Mouse (Mus musculus) left cerebral cortex, postnatal 10 days (tissue): ENCODE measurements around the gene Galnt16. TPM values are rescaled to one million over a fixed set of nuclear protein-coding genes. Genes with fewer than 3 reads are reported as not detected.
A peak's percentile ranks its signal among the peaks of the same experiment; 100 is the strongest.

Source experiments
- DNase-seq, 2 experiments: peaks; one replicate each; pipeline ENCODE4 v3.0.0; 2021 to 2022; ENCODE audit warnings: low spot score in 2 of 2, mixed read lengths in 1 of 2; ENCODE audit errors: extremely low spot score in 1 of 2
- intact Hi-C: fragments of 180-260 bp; cut with DNase I; formaldehyde crosslinking; loops from one replicate; pipeline ENCODE4 v1.15.1; 2025
- total RNA-seq, 2 experiments: library from RNA; stranded (reverse); gene quantifications; 2 replicates each; pipeline ENCODE4 v1.2.3; 2021

Galnt16 gene
- total RNA-seq, 2 experiments from 2014 or later = 54.7 to 61.1 TPM

DNA sequence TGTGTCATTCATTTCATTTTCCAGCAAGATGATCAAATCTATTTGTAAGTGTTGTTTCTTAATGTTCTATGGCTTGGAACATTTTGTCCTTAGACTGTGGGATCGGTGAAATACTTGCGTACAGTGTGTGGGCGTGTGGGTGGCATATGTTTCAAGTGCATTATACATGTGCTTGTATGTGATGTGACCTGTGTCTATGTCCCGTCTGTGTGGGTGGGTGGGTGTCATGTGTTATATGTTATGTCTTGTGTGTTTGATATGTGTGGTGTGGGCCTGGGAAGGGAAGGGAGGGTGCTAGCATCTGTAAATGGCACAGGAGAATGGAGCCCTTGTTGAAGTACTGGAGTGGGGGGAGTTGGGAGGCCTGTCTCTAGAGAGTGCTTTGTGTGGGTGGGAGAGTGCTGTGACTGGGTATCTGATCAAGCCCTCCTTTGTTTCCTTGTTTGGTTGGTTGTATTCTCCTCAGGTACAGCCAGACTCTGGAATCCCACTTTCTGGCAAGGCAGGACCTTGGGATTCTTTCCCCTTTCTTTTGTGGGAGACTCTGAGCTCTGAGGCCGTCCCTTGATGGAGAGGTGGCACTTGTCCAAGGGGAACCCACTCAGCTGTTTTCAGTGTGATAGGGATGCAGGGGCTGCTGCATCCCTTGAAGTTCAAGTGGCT is 9.8 kb downstream of the Galnt16 start:
- no peak for DNase-seq
- intact Hi-C loops = no loop called here

DNA sequence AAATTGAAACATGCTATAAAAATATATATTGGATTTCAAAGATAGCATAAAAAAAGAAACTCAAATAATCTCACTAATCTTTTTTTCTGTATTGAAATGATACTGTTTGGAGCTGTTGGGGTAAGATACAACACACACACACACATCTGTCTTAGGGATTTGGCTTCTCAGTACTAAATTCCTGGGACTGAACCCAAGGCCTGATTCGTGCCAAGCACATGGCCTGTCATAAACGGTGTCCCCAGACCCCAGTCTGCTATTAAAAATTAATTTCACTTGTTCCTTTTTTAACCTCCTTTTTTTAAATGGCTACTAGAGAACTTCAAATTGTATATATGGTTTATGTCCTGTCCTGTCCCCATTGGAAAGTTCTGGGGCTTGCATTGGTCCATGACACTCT is 12.0 kb downstream of the Galnt16 start:
- intact Hi-C loops = no loop called here
- DNase-seq = no peak

DNA sequence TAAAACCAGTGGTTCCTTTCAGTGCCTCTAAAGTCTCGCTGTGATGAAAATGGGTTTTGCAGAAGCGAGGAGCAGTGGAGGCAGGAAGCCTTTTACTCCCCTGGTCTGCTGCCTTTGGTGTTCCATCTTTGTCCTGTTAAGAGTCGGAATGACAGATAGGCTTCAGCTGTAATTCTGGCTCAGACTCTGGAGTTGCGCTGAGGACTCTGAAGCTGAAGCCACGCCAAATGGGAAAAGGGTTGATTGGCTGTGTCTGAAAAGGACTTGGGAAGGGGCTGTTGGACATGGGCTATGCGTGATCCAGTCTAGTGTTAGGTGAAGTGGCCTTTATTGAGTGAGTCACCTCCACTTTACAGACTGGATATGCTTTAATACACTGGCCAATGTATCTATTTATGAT is 12.6 kb downstream of the Galnt16 start:
- intact Hi-C loops = no loop called here
- no peak for DNase-seq

DNA sequence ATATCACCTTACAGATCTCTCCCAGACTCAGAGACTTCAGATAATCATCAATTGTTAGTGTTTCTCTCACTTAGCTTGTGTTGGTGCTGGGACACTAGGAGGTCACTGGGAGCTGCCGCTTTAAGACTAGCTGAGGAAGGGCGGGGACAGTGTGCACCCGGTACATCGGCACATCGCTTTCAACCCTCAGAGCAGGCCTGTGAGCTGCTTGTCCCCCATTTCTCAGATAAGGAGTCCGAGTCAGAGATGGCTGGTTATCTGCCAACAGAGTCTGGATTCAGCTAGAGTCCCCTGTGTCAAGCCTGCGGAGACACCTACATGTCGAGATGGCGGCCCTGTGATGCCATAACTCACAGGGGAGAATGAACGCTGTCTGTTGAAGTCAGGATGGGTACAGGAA is 13.5 kb downstream of the Galnt16 start:
- intact Hi-C loops = no loop called here
- no peak for DNase-seq

DNA sequence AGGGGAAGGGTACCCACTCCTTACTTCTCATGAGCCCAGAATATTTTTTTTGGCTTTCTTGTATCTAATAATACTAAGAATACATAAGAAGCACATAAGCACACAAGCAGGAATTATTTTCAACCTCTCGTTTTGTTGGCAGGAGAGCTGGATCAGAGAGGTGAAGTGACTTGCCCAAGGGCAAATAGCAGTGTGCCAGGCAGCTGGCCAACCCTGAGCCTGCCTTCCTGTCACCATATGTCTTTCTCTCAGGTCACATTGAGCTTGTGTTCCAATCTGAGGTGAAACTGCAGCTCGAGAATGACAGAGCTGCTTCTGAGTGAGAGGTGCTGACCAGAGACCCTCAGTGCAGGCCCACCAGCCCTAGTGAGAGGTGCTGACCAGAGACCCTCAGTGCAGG is 15.8 kb downstream of the Galnt16 start:
- intact Hi-C loops = no loop called here
- DNase-seq = no peak

DNA sequence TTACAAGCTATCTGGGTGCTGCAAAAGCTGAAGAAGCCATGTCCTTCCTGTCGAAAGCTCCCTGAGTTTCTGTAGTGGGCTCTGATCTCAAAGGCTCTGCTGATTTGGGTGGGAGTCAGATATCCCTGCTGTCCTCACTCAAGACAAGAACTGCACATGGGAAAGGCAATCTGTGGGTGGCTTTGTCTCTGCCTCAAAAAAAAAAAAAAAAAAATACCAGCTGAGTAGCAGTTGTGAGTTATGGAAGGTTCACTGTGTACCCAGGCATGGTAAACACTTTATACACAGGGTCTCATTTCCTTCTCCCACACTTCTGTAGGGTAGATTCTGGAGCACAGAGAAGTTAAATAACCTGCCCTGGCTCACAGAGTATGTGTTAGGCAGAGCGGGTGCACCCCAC is 19.2 kb downstream of the Galnt16 start:
- intact Hi-C loops = no loop called here
- no peak for DNase-seq

DNA sequence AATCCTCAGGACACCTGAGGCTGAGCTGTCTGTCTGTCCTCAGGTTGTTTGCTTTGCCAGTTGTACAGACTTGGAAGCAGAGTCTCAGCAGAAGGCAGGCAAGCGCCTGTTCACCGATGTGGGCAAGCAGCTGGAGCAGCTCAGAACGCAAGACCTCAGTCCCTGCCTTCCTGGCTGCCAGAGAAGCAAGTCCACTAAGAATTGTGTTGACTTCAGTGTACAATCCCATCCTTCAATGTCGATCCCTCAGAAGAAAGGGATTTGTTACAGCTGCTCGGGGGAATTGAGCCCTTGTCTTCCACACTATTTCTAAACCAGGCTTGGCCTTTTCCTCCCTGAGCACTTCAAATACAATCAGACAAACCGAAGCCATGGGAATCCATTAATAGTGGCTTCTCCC is 20.2 kb downstream of the Galnt16 start:
- intact Hi-C loops = no loop called here

DNA sequence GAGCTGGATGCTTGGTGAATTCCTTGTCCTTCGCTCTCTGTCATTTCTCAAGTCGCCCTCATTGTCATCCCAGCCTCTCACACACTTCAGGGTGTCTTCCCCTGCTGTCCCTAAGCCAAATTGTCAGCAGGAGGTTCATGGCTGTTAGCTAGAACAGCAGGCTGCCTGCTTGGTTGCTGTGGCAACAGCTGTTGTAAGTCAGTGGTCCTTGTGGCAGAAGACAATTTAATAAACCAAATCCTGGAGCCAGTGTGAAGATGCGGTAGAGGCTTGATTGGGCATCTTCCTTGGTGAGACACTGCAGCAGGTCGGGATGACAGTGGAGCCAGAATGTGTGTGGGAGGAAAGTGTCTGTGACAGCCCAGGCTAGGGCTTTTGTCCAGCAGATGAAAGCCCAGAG is 27.2 kb downstream of the Galnt16 start:
- DNase-seq = peak in 1 of 2 experiments; percentile 58
- intact Hi-C loops = no loop called here

More for the DNA sequence above, 20.2 kb downstream of the Galnt16 start:
- DNase-seq = no peak

DNA sequence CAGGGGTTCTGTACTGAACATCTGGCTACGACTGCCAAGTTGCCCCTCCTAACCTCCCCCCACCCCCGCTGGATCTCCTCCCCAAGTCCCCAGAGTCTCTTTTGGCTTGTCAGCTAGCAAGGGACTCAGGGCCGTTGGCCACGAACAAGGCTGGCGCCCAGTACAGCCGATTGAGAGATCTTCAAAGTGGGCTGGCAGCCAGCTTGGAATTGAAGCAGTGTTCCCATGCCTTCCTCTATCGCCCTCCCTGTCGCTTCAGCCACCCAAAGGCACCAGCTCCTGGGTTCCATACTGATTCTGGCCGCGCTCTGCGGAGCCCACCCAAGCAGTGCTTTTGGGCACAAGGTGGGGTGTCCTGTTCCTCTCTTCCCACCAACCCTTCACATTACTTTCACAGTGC is 31.6 kb downstream of the Galnt16 start:
- DNase-seq = peak; percentile 53 to 58

DNA sequence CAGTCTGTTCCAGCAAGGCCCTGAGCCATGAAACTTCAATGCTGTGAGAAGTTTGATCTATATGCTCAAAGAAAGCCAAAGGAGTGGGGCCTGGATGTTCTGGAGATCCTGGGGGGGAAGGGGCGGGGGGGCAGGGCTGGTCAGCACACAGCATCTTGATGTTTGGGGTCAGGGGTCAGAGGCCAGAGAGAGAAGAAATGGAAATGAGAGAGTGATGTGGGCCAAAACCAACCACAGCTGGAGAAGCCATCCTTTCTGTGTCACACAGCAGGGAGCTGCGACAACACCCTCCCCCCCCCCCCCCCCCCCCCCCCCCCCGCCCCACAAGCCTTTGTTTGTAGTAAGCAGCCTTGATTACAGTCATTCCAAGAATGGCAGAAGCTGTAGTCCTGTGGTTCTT is 35.1 kb downstream of the Galnt16 start:
- intact Hi-C loops = no loop called here
- DNase-seq = no peak

More for the DNA sequence above, 31.6 kb downstream of the Galnt16 start:
- intact Hi-C loops = no loop called here

DNA sequence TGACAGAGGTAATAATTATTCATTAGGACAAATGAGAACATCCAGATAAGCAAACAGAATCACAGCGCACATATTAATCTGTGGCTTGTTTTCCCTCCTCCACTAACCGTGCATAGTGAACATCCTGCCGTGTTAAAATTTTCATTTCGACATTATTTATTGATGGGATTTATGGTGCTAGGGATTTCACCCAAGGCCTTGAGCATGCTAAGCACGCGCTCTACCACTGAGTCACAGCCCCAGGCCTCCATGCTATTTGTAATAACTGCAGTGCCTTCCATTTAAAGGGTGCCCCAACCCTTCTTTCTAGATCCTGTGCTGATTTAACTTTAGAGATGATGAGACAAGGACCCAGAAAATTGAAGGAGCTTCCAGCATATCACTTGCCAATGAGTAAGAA is 36.2 kb downstream of the Galnt16 start:
- intact Hi-C loops = no loop called here
- DNase-seq = no peak

DNA sequence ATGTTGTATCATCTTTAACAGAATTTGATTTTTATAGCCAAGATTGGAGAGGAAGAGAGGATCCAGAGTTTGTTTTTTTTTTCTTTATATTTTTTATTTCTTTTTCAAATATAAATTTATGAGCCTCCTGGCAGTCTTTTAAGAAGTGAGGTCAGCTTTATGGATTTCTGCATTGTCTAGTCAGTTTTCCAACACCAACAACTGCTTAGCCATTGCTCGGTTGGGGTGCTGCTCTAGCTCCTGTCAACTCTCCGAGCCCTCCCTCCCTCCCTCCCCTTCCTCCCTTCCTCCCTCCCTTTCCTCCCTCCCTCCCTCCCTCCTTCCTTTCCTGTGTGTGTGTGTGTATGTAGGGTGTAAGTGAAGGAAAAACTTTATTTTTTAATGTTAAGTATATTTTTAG is 43.8 kb downstream of the Galnt16 start:
- intact Hi-C loops = no loop called here
- no peak for DNase-seq

DNA sequence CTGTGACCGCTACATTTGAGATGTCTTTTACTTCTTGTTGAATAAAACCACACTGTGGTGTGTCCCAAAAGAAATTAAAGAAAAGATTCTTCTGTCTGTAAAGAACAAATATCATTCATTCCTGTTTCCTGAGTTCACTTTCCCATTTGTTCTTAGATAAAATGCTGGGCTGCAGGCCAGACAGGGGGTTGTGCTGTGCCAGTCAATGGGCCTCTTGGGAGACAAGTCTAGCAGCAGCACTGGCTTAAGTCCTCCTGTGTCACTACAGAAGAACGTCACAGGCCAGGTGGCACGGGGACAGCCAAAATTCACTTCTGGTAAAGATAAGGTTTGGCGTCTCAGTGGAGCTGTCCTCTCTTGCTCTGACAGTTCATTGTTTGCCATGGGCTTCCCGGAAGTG is 44.7 kb downstream of the Galnt16 start:
- no peak for DNase-seq
- intact Hi-C loops = no loop called here

DNA sequence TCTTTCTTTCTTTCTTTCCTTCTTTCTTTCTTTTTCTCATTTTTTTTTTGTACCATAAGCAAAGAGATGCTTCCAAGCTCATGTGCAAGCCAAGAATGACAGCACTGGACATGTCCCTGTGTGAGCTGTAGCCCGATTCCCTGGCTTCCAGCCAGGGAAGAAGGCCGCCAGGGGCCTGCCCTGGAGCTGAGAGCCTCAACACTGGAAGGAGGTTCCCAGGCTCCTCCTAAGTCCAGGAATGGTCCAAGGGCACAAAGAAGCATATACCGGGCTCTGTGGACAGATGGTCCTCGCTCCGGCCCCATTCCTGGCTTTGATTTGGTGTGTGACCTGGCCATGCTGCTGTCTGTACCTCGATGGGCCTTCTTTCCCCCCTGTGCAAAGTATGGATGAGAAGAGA is 46.9 kb downstream of the Galnt16 start:
- intact Hi-C loops = no loop called here
- DNase-seq = peak in 1 of 2 experiments; percentile 39

DNA sequence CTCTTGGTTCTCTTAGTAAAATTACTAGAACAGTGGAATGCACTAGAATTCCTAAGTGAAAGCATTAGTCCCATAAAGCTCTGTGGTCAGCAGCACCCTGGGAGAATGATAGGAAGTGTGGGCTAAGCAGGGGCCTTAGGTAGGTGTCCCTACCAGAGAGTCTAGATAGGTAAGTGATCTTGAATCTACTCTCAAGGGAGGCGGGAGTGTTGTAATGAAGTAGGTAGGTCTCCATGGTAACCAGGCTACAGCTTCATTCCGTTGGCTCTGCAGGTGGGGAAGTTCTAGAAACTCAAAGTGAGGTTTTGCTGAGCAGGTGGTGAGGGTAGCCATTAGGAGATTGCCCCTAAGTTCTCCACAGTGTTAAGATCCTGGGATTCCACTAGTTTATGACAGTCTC is 47.7 kb downstream of the Galnt16 start:
- no peak for DNase-seq
- intact Hi-C loops = no loop called here

DNA sequence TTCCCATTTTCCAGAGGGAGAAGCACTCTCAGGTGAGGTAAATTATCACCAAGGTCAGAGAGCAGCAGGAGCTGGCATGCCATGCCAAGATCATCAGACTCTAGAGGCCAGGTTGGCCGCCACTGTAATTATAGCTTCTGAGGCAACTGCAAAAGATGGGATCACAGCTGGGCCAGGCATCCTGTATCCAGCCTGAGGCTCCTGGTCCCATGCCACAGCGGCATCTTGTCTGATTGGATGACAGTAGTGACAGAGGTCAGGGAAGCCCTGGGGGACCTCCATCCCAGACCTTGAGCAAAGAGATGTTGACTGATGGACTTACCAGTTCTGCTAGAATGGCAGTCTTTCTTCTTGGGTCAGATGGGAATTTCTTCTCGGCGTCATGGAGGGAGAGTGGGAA is 48.4 kb downstream of the Galnt16 start:
- intact Hi-C loops = no loop called here
- peak in 1 of 2 experiments; percentile 23 for DNase-seq

DNA sequence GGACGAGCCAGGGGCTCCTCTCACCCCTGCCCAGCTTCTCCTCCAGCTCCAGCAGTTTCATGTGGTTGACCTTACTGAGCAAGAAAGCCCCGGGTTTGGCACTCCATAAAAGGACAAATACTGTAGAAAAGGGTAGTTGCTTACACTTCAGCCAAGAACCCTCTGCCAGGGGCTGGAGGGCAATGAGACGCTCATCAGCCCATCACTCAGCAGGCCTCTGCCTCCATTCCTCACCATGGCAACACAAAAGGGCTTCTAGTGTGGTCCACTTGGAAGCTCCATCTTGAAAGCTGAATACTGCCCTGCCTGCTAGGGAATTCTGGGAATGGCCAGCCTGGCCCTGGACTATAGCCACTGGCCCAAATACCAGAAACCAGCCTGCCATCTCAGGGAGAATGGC is 49.3 kb downstream of the Galnt16 start:
- intact Hi-C loops = no loop called here
- peak; percentile 27 to 67 for DNase-seq

DNA sequence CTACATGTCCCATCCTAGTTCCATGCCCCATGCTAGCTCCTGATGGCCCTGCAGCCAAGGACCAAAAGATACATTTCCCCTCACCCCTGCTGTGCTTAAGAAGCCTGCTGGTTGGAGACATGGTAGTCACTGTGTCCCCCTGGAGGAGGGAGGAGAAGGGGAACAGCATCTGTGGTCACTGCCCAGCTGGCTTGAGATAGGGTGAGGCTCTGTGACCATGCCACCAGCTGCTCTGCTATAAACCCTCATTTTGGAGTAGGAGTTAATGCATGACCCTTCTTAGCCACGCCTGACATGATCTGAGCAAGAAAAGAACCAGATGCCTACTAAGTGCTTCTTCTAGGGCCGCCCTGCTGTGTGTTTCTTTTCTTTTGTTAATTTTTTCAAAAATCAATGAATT is 51.5 kb downstream of the Galnt16 start:
- intact Hi-C loops = no loop called here
- no peak for DNase-seq

DNA sequence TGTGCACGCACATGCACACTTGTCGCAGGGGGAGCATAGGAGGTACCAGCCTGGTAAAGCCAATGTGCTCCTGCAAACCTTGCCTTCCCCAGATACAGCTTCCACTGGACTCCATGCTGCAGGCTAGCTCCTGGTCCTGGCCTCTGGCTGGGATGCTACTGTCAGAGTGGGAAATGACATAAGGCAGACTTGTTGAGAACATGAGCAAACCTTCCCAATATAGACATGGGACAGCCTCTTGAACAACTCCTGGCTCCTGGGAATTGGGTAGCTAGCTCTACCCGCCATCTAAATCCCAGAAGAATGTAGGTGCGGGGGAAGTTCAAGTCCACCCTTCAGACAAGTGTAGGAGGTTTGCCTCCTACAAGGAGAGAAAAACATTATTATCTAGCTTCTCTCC is 56.2 kb downstream of the Galnt16 start:
- no peak for DNase-seq
- intact Hi-C loops = loop anchor here (5.0 kb wide), 1 partner anchor 57 kb away; the partner anchor contains the start of gene Galnt16

DNA sequence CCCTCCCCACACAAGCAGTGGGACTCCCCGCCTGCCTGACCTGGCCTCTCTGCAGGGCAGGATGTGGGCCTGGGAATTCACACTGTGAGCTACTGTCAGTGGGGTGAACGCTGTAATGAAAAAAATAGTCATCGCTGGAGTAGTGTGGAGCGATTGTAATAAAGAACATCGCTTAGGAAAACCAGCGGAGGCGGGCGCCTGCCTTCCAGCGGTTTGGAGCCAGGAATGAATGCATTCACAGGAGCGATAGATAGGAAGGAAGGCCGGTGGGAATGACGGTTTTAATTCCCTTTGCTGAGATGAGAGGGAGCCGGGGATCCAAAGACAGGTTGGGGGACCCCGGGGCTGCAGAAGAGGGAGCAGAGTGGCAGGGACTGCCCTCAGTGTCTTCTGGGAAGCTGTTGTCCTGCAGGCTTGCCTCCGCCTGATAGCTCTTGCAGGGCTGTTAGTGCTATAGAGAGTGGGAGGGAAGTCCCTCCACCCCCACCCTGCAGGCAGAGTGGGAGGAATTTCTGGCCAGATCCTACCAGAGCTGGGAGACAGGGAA is 56.8 kb downstream of the Galnt16 start:
- DNase-seq = peak in 1 of 2 experiments; percentile 65
- intact Hi-C loops = loop anchor here (5.0 kb wide), 1 partner anchor 58 kb away; the partner anchor contains the start of gene Galnt16

DNA sequence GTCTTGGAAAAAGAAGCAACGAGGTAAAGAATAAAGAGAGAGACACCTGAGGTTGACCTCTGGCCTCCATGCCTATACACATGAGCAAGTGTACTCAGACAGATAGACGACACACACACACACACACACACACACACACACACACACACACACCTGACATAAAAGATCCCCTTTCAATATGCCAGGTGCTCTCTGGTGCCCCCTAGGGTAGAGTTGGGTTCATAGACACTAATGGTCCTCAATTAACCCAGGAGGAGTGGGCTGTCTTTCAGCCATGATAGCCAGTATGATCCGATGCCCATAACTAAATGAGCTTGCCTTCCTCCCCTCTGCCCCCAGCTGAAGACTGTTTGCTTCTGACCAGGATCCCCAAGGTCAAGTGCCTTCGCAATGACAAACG is 59.0 kb downstream of the Galnt16 start:
- peak in 1 of 2 experiments; percentile 51 for DNase-seq
- intact Hi-C loops = no loop called here
